Mouse (Mus musculus) layer of hippocampus, adult 8-10 months (tissue): ENCODE measurements around the gene Ltb. TPM values are rescaled to one million over a fixed set of nuclear protein-coding genes. Genes with fewer than 3 reads are reported as not detected.

Experiments
- DNase-seq, 2 experiments: peaks; one replicate each; pipeline ENCODE4 v3.0.0; 2022; ENCODE audit warnings: low spot score in 2 of 2
- microRNA-seq, 2 experiments: library from miRNA; unstranded; fragments of <30 nt; microRNA quantifications; one replicate each; pipeline ENCODE4 v1.2.0; 2022
- total RNA-seq, 4 experiments: library from RNA; stranded (reverse); gene quantifications; 2 replicates each; pipeline ENCODE4 v1.2.4; 2022

Ltb gene
- total RNA-seq, 4 experiments from 2014 or later = 0.53 to 1.4 (median 0.71) TPM

DNA sequence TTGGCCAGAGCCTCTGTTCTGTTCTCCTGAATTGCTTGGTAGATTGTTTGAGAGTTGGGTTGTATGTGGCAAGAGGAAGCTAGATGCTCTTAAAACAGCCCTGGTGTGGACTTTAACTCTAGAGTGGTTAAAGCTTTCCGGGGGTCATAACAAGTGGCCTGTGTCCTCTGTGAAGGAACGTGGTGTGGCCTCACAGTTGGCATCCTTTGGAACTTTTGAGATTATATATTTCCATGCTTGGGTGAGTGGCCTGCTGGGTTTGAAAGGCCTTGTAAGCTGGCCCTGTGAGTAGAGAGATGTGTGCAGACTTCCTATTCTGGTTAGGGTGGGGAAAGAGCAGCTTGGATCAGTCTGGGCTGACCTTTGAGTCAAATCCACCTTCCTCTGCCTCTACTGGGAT is 50.8 kb downstream of the Ltb start:
- DNase-seq = no peak

Small RNAs within 50 kb of the gene (microRNA-seq; reads per million reads assigned to microRNA genes)
- gene Mir6973a = 0 reads per million in 2 experiments
- 0 to 0.51 reads per million in 2 experiments for gene Mir6974
- 1.8 to 2.2 reads per million in 2 experiments for gene Mir6975

Other genes with a start within 250 kb of the Ltb start
- gene Hspa1b, start 235.2 kb upstream of the Ltb start, total RNA-seq = 10 to 100 TPM; 13.2 to 31.7 (median 24.2) TPM
- not detected for gene Gm20481, start 224.5 kb upstream of the Ltb start, total RNA-seq
- 10 to 100 TPM; 14.3 to 24.2 (median 19.4) TPM for gene Hspa1a, start 222.3 kb upstream of the Ltb start, total RNA-seq
- gene Hspa1l, start 221.7 kb upstream of the Ltb start, total RNA-seq = under 1 TPM; 0.23 to 0.45 (median 0.31) TPM
- 10 to 100 TPM; 13.1 to 19.1 (median 16.9) TPM for gene Lsm2, start 212.6 kb upstream of the Ltb start, total RNA-seq
- gene Vars, start 193.5 kb upstream of the Ltb start, total RNA-seq = 10 to 100 TPM; 49.9 to 58.8 (median 51.3) TPM
- under 1 TPM; 0.14 to 0.90 (median 0.56) TPM for gene Vwa7, start 177.9 kb upstream of the Ltb start, total RNA-seq
- under 1 TPM in 2 of 4 experiments, not detected in 2; 0.76 to 0.95 TPM for gene Sapcd1, start 166.4 kb upstream of the Ltb start, total RNA-seq
- 1 to 10 TPM; 1.1 to 2.1 (median 1.4) TPM for gene Msh5, start 147.7 kb upstream of the Ltb start, total RNA-seq
- gene Clic1, start 144.5 kb upstream of the Ltb start, total RNA-seq = 10 to 100 TPM in 2 of 4 experiments, 1 to 10 TPM in 2; 9.2 to 27.8 (median 15.9) TPM
- gene Ddah2, start 135.4 kb upstream of the Ltb start, total RNA-seq = 10 to 100 TPM in 3 of 4 experiments, 1 to 10 TPM in 1; 8.8 to 20.3 (median 14.9) TPM
- gene Ly6g6c, start 129.1 kb upstream of the Ltb start, total RNA-seq = not detected
- under 1 TPM in 1 of 4 experiments, not detected in 3; 0.48 TPM for gene Mpig6b, start 128.3 kb upstream of the Ltb start, total RNA-seq
- 1 to 10 TPM; 4.6 to 7.1 (median 5.6) TPM for gene Ly6g6e, start 117.5 kb upstream of the Ltb start, total RNA-seq
- gene Ly6g6d, start 116.4 kb upstream of the Ltb start, total RNA-seq = 1 to 10 TPM; 1.4 to 2.9 (median 2.2) TPM
- 1 to 10 TPM in 1 of 4 experiments, under 1 TPM in 2, not detected in 1; 0.41 to 1.0 (median 0.89) TPM for gene Ly6g6f, start 108.8 kb upstream of the Ltb start, total RNA-seq
- gene Abhd16a, start 105.2 kb upstream of the Ltb start, total RNA-seq = 100 to 1,000 TPM in 3 of 4 experiments, 10 to 100 TPM in 1; 96.2 to 115 (median 106) TPM
- gene Ly6g5c, start 86.2 kb upstream of the Ltb start, total RNA-seq = not detected
- gene Ly6g5b, start 79.0 kb upstream of the Ltb start, total RNA-seq = under 1 TPM; 0.27 to 0.83 (median 0.63) TPM
- 10 to 100 TPM; 17.6 to 19.2 (median 18.0) TPM for gene Gpank1, start 73.0 kb upstream of the Ltb start, total RNA-seq
- 100 to 1,000 TPM; 176 to 194 (median 189) TPM for gene Csnk2b, start 72.4 kb upstream of the Ltb start, total RNA-seq
- gene D17H6S53E, start 68.1 kb upstream of the Ltb start, total RNA-seq = 10 to 100 TPM; 27.6 to 31.6 (median 30.9) TPM
- not detected for gene Apom, start 62.4 kb upstream of the Ltb start, total RNA-seq
- gene Bag6, start 59.3 kb upstream of the Ltb start, total RNA-seq = 100 to 1,000 TPM; 291 to 311 (median 298) TPM
- gene Prrc2a, start 29.5 kb upstream of the Ltb start, total RNA-seq = 100 to 1,000 TPM; 302 to 328 (median 308) TPM
- gene Aif1, start 18.4 kb upstream of the Ltb start, total RNA-seq = 10 to 100 TPM in 2 of 4 experiments, 1 to 10 TPM in 2; 6.3 to 45.4 (median 25.7) TPM
- gene Lst1, start 6.0 kb upstream of the Ltb start, total RNA-seq = 10 to 100 TPM in 1 of 4 experiments, 1 to 10 TPM in 3; 5.0 to 13.2 (median 7.1) TPM
- under 1 TPM in 1 of 4 experiments, not detected in 3; 0.29 TPM for gene Tnf, start 7.6 kb downstream of the Ltb start, total RNA-seq
- gene Lta, start 10.9 kb downstream of the Ltb start, total RNA-seq = under 1 TPM; 0.32 to 0.89 (median 0.67) TPM
- not detected for gene Gm16181, start 26.4 kb downstream of the Ltb start, total RNA-seq
- 100 to 1,000 TPM; 592 to 630 (median 612) TPM for gene Atp6v1g2, start 39.2 kb downstream of the Ltb start, total RNA-seq
- gene Nfkbil1, start 41.4 kb downstream of the Ltb start, total RNA-seq = 10 to 100 TPM; 12.9 to 16.4 (median 14.9) TPM
- 100 to 1,000 TPM; 216 to 231 (median 222) TPM for gene Ddx39b, start 47.3 kb downstream of the Ltb start, total RNA-seq
- 100 to 1,000 TPM in 2 of 4 experiments, 10 to 100 TPM in 2; 23.2 to 135 (median 64.4) TPM for gene H2-D1, start 68.3 kb downstream of the Ltb start, total RNA-seq
- gene H2-Q1, start 126.0 kb downstream of the Ltb start, total RNA-seq = 1 to 10 TPM in 2 of 4 experiments, under 1 TPM in 2; 0.85 to 2.5 (median 1.2) TPM
- gene H2-Q2, start 147.8 kb downstream of the Ltb start, total RNA-seq = 1 to 10 TPM in 1 of 4 experiments, under 1 TPM in 2, not detected in 1; 0.64 to 2.6 (median 0.81) TPM
- gene H2-Q4, start 185.2 kb downstream of the Ltb start, total RNA-seq = 10 to 100 TPM in 2 of 4 experiments, 1 to 10 TPM in 2; 2.5 to 10.6 (median 6.7) TPM
- 1 to 10 TPM in 2 of 4 experiments, under 1 TPM in 2; 0.47 to 2.4 (median 1.3) TPM for gene H2-Q6, start 230.4 kb downstream of the Ltb start, total RNA-seq
- 1 to 10 TPM in 2 of 4 experiments, under 1 TPM in 2; 0.41 to 3.2 (median 1.5) TPM for gene H2-Q7, start 244.7 kb downstream of the Ltb start, total RNA-seq